Mouse (Mus musculus): ENCODE data around the gene Defb18. TPM values are rescaled to one million over a fixed set of nuclear protein-coding genes. Genes with fewer than 3 reads are reported as not detected.
"Not testable (repeated sequence)": the region's sequence is repeated elsewhere in the genome, so short reads cannot be mapped to it uniquely, and the experiment has no call there.

The Defb18 gene
- not detected for polyA plus RNA-seq (2021)

GRCm38 (mm10) chr1:18237343-18237742, at the start of gene Defb18:
Gene Defb18 (minus strand): TSS chr1:18237443.
- CTCF ChIA-PET: no interaction called here
- POLR2A ChIA-PET: no interaction called here
- no peak for ATAC-seq
- in situ Hi-C loops (cut with MboI; ENCODE audit: low pct_unique_long_range_greater_than_20kb): no loop called here
- H3K27me3 ChIP-seq: no peaks in the 10 kb centered on the region
- TF ChIP-seq CTCF (IDR thresholded peaks at IDR 0.05): no peak
- no peak for DNase-seq (ENCODE audit: low read depth, low spot score)

- DNase-seq (ENCODE audit: low read depth, low spot score): no peak
- CTCF ChIA-PET: no interaction called here
- ATAC-seq: no peak
- POLR2A ChIA-PET: no interaction called here
- in situ Hi-C loops (cut with MboI; ENCODE audit: low pct_unique_long_range_greater_than_20kb): no loop called here
- no peaks in the 10 kb centered on the region for H3K27me3 ChIP-seq
- no peak for TF ChIP-seq CTCF (IDR thresholded peaks at IDR 0.05)
Measured at GRCm38 (mm10) chr1:18271095-18271494, 33.9 kb upstream of the Defb18 start.

- CTCF ChIA-PET: no interaction called here
- no peaks in the 10 kb centered on the region for H3K27me3 ChIP-seq
- POLR2A ChIA-PET: no interaction called here
- in situ Hi-C loops (cut with MboI; ENCODE audit: low pct_unique_long_range_greater_than_20kb): no loop called here
- no peak for ATAC-seq
- no peak for DNase-seq (ENCODE audit: low read depth, low spot score)
- TF ChIP-seq CTCF (IDR thresholded peaks at IDR 0.05): no peak
Measured at GRCm38 (mm10) chr1:18268845-18269244, 31.6 kb upstream of the Defb18 start.

GRCm38 (mm10) chr1:18265038-18265437, 27.8 kb upstream of the Defb18 start, which contains the start of gene Defb41:
Gene Defb41 (minus strand): TSS chr1:18265138.
- H3K27me3 ChIP-seq: no peaks in the 10 kb centered on the region
- CTCF ChIA-PET: no interaction called here
- no peak for TF ChIP-seq CTCF (IDR thresholded peaks at IDR 0.05)
- POLR2A ChIA-PET: no interaction called here
- in situ Hi-C loops (cut with MboI; ENCODE audit: low pct_unique_long_range_greater_than_20kb): no loop called here
- DNase-seq (ENCODE audit: low read depth, low spot score) (no peak), ATAC-seq (no peak)

- CTCF ChIA-PET: not testable (repeated sequence)
Measured at GRCm38 (mm10) chr1:18245801-18246580, 8.7 kb upstream of the Defb18 start.

GRCm38 (mm10) chr1:18223385-18223945, 13.8 kb downstream of the Defb18 start:
- DNase-seq (ENCODE audit: low read depth, low spot score) (no peak), ATAC-seq (no peak)
- H3K27me3 ChIP-seq: no peaks in the 10 kb centered on the region
- TF ChIP-seq CTCF (IDR thresholded peaks at IDR 0.05): no peak
- ChIA-PET POLR2A (no interaction called here), CTCF (no interaction called here)
- in situ Hi-C loops (cut with MboI; ENCODE audit: low pct_unique_long_range_greater_than_20kb): no loop called here

More at GRCm38 (mm10) chr1:18245801-18246580, 8.7 kb upstream of the Defb18 start:
- ATAC-seq; POLR2A ChIA-PET; H3K27me3 ChIP-seq; in situ Hi-C loops (cut with MboI; ENCODE audit: low pct_unique_long_range_greater_than_20kb); DNase-seq (ENCODE audit: low read depth, low spot score): not testable (repeated sequence)

GRCm38 (mm10) chr1:18191719-18192118, 45.5 kb downstream of the Defb18 start:
- POLR2A ChIA-PET: no interaction called here
- in situ Hi-C loops (cut with MboI; ENCODE audit: low pct_unique_long_range_greater_than_20kb): no loop called here

GRCm38 (mm10) chr1:18190714-18191712, 46.2 kb downstream of the Defb18 start:
- ChIA-PET CTCF (no interaction called here), POLR2A (no interaction called here)
- no peak for ATAC-seq
- H3K27me3 ChIP-seq: no peaks in the 10 kb centered on the region
- no peak for TF ChIP-seq CTCF (IDR thresholded peaks at IDR 0.05)
- no peak for DNase-seq (ENCODE audit: low read depth, low spot score)
- in situ Hi-C loops (cut with MboI; ENCODE audit: low pct_unique_long_range_greater_than_20kb): no loop called here

More at GRCm38 (mm10) chr1:18191719-18192118, 45.5 kb downstream of the Defb18 start:
- H3K27me3 ChIP-seq: no peaks in the 10 kb centered on the region
- no peak for TF ChIP-seq CTCF (IDR thresholded peaks at IDR 0.05)
- CTCF ChIA-PET: no interaction called here
- no peak for ATAC-seq
- DNase-seq (ENCODE audit: low read depth, low spot score): no peak

Other genes with a start within 250 kb of the Defb18 start
- not detected for gene Crisp4, start 91.5 kb downstream of the Defb18 start, polyA plus RNA-seq (2021)
- gene Defb41, start 27.7 kb upstream of the Defb18 start, polyA plus RNA-seq (2021): not detected

All from Patski (cell line).